Mouse (Mus musculus): ENCODE measurements around the gene Naa38.

Gene Naa38

DNA sequence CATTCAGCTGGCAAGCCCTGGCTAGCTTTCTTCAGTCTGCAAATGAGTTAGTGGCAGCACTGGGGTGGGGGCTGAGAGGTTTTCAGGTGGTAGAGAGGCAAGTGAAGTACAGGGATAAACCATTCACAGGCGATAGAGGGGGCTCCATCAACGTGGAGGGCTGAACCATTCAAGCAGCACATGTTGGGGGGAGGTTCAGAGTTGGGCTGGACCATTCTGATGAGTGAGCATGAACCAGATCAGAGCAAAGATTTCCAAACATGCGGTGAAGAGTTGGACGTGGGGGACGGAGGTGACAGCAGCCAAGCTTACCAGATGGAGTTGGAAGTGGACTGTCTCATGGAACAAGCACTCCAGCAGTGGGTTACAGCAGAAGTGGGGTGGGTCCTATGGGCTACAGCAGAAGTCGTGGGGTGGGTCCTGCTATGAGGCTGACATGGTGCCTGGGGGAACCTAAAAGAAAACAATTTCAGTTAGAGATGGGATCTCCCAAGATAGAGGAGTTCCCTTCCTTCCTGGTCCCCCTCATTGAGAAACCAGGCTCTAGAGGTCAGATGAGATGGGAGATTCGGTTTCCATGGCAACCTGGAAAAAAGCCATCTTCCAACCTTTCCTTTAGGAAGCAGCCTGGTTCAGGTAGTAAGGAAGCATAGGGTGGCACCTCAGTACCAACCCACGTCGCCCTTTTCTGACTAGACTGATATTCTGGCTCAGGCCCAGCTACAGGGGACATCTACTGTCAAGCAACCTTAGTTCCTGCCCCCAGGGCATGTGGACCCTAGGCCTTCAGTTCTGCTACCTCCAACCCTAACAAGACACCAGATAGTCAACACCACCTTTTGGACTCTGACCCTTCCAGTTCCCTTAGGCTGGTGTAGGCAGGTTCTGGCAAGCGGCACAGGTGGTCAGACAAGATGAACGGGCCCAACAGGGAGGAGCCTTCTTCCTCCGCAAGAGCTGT lies 18.2 kb downstream of the Naa38 start, which contains the start of gene Kdm6b:
Gene Kdm6b (minus strand): TSS at position 455 of the 961 bp plus-strand sequence.
- no peak for DNase-seq (ENCODE audit: low read depth, low spot score)

DNA sequence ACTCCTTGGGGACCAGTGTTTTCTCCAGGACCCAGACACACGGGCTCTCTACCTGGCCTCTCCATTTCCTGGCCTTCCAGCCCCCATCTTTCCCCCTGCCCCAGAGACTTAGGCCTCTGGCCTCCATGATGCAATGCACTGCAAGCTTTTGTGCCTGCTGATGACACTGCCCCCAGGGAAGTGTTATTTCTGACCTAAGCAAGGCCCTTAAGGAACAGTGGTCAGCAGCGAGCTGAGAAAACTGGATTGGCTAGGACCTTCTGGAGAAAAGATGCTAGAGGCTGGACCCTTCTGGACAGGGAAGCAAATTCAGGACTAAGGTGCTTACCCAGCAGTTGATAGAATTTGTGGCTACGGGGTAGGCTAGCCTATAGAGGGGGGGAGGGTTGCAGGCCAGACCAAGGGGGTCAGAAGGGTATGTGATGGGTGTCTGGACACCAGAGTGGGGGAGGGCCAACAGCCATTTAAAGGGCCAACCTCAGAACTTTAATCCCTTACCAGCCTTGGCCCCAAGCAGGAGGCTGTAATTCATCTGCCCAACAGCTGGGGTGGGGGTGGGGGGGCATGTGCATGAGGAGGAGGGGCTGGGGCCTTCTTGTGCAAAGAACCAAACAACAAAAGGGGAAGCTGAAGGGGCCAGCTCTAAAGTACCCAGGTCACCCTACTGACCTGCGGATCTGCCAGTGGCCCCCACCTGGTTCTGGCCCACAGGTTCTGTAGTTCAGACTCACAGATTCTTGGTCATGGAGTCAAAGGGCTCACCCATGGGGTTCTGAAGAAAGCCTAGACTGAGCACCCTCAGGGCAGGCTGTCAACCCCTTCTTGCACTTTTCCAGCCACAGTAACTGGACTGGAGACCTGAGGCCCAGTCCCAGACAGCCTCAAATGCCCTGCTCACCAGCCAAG lies 19.4 kb downstream of the Naa38 start:
- DNase-seq (ENCODE audit: low read depth, low spot score) = no peak

DNA sequence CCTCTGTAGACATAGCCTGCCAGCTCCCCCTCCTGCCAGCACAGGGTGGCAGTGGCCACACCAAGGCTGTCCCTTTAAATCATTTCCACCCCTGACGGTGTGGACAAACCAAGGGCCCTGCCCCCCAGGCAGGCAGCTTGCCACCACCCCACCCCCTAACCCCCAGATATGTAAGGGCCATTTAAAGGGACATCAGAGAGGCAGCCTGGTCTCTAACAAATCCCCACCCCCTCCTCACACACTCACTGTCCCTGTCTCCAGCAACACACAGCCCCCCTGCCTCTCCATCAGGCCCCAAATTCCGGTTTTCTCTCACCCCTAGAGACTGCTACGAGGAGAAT lies 20.0 kb downstream of the Naa38 start:
- DNase-seq (ENCODE audit: low read depth, low spot score) = peak; percentile 74

DNA sequence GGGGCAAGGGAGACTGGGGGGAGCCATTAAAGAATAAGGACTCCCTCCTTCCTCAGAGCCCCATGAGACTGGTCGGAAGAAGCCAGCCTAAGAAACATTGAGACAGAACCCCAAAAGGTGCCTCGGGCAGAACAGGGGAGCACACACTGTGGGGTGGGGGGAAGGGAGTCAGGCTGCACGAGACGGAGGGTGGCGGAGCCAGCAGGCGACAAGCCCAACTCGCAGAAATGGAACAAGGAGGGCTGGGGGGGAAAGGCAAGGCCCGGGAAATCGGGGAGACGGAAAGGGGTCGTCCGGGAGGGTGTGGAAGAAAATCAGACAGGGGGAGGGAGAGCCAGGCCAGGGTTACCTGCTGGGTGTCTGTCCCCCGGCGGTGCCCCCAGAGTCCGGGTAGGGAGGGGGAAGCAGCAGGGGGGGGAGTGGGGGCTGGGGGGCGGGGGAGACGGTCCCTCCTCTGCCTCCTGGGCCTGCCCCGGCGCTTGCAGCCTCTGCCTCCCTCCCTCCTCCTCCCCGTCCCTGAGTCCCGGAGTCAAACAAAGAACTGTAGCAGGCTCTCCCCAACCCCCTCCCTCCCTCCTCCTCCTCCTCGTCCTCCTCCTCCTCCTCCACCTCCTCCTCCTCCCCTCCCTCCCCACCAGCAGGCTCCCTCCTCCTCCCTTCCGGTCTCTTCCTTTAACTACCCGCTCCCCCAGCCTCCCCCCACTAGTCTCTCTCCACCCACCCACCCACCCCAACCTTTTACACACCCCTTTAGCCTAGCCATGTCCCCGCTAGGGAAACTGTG lies 20.6 kb downstream of the Naa38 start:
- DNase-seq (ENCODE audit: low read depth, low spot score) = no peak

DNA sequence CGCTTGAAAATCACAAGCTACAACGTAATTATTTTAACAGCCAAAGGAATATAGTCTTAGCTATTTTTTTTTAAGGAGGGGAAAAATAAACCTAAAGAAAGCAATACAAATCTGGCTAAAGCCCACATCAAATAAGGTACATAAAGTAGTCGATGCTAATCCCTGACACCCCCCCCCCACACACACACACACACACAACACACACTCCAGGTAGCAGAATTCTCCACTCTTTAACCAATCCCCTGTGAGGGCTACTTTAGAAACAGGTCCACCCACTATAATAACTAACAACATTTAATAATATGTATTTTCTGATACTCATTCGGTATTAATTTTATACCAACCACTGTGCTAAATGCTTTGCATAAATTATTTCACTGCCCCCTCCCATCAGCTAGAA lies 21.2 kb downstream of the Naa38 start:
- DNase-seq (ENCODE audit: low read depth, low spot score) = no peak

DNA sequence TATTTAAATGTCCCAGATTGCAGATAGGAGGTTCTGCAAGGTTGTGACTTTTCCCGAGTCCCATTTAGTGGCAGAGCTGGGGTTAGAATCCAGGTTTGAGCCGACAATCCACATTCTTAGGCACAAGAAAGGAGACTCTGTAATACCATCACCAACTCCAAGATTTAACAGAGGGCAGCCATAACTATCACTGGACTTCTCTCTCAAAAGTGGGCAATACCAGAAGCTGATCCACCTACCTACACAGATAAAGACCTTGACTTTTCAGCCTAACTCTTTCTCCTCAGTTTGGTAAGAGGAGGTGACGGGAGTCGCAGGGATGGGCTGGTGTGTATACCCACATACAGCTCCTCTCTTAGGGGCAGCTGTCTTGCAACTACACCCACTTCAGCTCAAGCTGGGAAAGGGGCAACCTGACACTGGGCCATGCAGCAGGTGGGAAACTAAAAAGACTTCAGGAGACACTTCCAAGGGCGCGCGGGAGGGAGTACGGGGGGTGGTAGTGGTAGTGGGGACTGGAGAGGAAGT lies 21.7 kb downstream of the Naa38 start:
- no peak for DNase-seq (ENCODE audit: low read depth, low spot score)

DNA sequence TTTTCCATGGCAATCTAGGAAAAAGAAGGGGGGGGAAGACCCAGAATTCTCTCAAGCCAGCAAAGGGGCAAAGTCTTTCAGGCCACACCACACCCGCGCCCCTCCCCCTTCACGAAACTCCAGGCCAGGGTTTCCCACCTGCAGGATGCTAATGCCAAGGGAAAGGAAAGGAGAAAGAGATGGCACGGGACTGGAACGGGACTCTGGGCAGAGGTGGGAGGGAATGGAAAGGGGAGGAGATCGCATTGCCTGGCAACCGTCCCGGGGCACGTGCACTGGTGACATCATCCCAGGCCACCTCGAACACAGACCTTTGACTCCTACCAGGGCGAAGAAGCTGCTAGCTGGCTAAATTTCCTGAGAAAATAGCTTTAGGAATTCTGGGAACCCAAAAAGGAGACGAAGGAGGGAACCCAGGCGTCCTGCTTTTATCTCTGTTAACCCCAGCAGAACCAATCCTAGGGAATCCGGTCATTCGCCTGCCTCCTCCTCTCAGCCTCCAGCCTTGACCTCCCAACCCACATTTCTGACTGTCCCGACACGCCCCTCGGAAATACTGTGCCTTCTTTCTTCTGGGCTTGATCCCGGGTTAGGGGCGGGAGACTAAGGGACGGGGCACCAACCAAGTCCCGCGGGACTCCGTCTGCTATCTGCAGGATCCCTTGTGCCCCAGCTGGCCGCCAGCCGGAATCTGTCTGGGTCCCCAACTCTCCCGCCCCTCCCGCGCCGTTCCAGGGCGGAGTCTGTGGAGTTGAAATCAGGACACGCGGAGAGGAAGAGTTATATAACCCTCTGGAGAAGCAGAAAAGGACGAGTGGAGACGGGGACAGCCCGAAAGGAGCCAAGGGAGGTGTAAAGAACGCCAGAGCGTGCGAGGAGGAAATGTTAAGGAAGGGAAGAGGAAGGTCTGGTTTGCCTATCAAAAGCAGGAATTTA lies 22.4 kb downstream of the Naa38 start:
- DNase-seq (ENCODE audit: low read depth, low spot score) = peak; percentile 91

DNA sequence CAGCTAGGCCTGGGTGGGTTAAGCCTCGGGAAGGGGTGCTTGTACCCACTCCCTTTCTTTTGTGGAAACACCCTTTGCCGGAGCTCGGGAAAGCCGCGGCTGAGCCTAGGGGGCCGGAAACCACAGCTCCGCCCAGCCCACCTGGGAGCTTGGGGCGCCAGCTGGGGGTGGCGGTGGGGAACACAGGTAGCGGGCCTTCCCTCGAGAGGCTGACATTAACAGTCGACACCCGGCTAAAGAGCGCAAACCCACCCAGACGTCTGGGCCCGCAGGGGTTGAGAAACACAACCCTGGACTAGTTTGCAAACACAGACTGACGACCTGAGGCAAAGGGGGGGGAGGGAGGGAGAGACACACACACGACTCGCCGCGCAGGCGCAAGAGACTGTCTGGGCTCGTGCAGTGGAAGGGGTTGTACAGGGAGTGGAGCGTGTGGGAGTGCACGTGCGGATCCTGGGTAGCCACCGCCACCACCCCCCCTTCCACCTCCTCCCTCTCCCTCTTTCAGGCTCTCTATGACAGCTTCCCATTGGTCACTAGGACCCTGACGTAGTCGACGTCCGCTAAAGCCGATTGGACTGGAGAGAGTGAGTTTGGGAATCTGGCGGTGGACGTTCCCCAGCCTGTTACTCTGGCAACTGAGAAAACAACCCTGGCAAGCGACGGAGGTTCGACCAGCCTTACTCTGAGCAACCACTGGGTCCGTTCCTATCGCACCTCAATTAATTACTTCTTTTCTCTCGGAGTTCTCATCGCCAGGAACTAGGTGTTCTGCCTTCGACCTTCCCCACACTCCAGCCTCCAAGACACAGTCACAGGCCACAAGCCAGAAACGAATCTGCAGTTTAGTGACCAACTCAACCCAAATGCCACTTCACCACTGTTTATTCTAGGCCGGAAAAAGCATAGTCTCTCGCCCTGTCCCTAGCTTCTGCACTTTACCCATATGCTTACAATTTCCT lies 23.5 kb downstream of the Naa38 start:
- DNase-seq (ENCODE audit: low read depth, low spot score) = peak; percentile 91

DNA sequence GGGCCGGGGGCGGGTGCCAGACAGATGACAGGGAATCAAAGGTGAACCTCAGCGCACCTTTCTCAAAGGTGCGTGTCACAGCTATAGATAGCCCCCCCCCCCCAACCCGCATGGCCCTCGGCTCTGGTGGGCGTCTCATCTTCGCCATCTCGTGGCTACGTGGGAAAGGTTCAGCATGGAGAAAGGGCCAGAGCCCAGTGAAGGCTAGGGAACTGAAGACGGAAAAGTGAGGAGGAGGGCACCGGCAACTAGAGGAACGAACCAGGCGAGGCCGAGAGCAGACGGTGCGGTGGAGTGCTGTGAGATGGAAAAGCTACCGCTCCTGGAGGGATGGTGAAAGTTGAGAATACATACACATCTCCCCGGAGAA lies 24.1 kb downstream of the Naa38 start:
- no peak for DNase-seq (ENCODE audit: low read depth, low spot score)

DNA sequence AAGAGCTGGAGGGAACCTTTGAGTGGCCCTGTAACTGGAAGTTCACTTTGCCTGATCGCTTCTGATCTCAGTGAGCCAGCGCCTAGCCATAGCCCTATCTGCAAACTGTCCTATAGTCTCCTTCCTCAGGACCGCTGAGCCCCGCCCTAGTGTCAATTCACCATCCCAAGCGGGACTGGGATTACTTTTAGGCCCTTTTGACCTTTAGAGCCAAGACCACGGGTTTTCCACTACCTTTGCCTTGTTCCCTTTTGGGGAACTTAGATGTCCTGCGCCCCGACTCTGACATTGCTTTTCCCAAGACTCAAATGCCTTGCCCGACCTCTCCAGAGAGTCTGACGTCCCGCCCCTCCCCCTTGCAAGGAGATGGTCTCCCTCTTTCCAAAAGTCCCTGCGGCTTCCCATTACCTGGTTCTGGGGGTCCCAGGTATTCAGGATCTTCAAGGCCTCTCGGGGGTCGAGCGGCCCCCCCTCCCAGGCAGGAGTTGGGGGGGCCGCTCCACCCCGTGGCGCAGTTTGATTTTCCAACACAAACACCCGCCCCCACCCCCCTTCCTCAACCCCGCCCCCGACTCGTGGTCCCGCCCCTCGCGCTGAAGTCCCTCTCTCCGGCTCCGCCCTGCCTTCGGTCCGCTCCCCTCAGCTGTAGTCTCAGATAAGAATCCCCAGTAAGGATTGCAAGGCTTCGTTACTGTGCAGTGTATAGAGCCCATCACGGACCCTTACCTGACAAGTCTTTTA lies 24.7 kb downstream of the Naa38 start:
- DNase-seq (ENCODE audit: low read depth, low spot score) = no peak

DNA sequence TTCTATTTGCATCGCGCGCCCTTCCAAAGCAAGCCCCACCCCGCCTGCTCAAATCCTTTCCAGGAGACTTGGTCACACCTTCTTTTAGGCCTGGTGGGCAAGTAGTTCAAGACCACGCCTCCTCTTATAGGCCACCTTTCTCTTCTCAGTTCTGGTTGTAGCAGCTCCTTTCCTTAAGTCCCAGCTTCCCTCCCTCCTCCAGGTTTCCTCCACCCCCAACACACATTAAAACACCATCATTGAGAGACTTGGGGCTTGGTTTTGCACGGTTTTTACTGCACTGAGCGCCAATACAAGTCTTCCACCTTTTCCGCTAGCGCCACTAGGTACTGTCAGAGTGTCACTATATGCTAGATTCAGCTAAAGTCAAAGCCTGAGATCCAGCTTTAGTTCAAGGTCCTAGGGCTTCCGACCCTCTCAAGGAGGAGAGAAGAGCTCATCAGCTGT lies 25.3 kb downstream of the Naa38 start:
- no peak for DNase-seq (ENCODE audit: low read depth, low spot score)

DNA sequence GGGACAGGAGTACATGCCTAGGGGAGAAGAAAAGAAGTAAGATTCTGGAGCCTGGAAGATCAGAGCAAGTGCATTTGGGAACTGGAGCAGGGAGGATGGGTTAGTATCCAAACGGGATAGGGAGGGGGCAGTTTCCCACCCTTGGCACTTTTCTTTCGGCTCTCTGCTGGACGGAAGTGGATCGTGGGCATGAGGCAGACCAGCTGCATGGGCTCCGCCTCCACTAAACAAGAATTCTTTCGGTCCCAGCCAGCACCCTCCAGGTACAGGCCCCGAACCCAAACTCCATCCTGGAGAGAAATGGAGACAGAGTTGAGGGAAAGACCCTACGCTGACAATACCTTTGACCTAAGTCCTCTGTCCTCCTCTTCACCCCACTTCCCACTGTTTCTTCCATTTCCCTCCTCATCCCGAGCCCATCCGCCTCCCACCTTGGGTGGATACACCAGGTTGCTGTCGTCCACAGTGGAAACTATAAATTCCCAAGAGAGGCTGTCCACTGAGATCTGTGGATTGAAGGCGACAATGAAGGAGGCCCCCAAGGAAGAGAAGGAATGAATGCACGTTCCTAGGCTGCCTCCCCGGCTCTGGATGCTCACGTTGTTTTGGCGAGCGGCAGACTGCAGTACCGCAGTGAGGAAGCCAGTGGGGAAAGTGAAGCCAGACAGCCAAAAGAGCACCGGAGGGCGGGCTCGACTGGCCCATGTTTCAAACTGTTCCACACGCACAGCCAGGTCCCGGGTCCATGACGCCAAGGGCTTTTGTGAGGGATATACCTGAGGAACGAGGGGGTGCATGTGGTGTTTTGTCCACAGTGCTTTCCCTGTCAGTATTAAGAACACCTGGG lies 26.1 kb downstream of the Naa38 start:
- DNase-seq (ENCODE audit: low read depth, low spot score) = no peak

DNA sequence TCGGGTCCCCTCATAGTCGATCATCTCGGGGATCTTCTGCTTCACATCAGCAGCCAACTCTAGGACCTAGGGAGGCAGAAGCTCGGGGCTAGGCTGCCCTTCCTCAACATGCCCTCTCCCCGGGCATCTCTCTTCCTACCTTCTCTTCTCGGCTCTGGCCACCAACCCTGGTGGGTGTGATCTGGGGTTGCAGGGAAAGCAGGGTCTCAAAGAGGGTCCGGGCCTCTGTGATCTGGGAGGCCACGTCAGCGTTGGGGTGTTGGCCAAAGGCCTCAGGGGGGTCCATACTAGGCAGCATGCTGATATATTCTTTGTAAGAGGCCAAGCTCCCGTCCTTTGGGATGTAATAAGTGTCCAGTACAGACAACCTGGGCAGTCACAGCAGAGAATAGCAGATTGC lies 27.6 kb downstream of the Naa38 start:
- no peak for DNase-seq (ENCODE audit: low read depth, low spot score)

DNA sequence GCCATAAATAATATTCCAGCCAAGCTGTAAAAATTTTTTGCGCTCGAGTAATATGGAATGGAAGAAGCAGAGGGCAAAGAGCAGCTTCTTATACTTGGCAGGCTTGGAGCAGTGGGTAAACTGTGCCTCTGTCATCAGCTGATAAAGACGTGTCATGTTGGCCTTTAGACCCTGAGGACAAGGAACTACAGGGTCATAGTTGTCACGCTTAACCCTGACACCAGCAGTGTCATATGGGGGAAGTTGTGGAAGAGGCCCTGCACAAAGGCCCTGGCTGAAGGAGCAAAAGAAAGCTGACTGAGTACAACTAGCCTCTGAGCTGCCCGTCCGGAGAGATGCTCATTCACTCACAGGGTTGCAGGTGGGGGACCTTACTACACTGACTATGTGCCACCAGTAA lies 28.6 kb downstream of the Naa38 start:
- no peak for DNase-seq (ENCODE audit: low read depth, low spot score)

DNA sequence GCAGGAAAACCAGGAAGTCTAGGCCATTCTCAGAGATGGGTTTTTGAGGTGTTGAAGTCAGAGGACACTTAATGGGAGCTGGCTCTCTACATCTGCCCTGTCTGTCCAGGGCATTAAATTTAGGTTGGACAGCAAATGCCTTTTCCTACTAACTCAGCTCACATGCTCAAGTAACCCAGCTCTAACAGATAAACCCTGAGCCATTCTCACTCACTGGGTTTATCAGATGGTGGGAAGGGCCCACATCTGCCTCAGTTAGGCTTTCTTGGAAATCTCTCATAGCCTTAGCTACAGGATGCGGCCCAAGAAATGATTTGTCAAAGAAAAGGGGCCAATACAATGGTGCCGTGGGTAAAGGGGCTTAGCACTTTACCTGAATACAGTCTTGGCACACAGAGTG lies 31.0 kb downstream of the Naa38 start:
- DNase-seq (ENCODE audit: low read depth, low spot score) = no peak

DNA sequence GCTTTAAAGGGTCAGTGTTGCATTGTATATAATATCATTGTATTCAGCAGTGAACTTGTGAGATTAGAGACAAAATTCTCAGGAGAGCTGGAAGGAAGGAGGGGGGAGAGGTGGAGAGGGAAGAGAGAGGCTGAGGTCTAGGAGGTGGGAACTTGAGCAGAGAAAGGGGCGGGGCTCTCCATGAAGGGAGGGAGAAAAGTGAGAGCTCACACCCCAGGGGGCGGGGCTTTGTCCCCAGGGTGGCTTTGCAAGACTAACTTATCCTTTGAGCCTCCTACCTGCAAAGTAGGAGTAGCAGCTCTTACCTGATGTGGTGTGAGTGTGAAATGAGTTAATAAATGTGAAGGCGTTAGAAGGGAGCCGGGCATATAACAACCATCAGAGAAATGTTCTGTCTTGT lies 33.5 kb downstream of the Naa38 start:
- no peak for DNase-seq (ENCODE audit: low read depth, low spot score)

DNA sequence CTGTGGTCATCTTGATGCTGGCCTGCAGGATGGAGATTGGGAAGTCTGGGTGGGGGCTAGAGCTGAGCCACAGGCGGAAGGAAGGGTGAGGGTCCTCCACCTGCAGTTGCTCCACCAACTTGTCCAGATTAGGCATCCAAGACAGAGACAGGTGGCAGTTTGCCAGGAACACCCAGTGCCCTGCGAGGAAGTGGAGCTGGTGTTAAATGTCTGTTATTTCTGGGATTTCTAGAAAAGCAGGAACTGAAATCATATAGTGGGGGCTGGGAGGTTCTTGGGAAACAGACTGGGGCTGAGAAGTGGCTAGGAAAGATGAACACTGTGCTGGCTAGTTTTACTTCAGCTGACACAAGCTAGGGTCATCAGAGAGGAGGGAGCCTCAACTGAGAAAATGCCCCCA lies 34.0 kb downstream of the Naa38 start:
- DNase-seq (ENCODE audit: low read depth, low spot score) = no peak

DNA sequence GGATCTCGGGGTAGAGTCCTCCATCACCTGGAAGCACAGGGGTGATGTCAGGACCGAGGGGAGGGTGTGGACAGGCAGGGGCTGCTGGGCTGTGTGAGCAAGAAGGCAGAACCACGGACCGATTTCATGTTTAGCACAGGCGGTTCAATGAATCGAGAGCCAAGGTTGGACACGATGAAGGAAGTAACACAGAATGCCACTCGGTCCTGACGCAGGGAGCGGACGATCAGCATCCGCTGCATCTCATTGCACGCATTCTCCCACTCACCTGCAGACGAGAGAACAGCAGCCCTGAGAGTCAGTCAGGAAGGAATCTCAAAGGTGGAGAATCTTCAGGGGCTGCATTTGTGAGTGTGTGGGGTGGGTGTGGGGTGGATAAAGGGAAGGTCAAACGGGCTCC lies 35.3 kb downstream of the Naa38 start:
- DNase-seq (ENCODE audit: low read depth, low spot score) = no peak
